Mouse (Mus musculus): ENCODE data around the gene Ptgis. TPM values are rescaled to one million over a fixed set of nuclear protein-coding genes. Genes with fewer than 3 reads are reported as not detected.

Gene Ptgis
- polyA plus RNA-seq, 1 experiment from 2014 or later = 4.2 TPM

DNA sequence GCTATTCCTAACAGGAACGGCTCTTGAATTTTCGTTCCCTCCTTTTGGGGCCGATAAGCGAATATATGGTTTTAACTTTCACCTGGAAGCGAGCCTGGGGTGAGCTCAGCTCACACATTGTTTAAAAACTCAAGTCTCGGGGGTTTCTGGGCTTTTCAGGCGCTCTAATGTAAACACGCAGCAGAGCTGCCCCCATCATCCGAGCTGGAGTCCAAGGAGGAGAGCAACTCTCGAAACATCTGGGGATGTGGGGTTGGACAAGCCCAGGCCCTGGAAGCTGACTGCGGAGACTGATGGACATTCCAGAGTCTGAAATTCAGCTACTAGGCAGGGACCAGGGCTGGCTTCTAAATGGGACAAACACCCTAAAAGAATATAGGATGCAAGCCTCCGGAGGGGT, 1.1 kb downstream of the Ptgis start:
- no peak overlapping the region for H3K4me3 ChIP-seq (ENCODE audit: low read length)
- H3K4me2 ChIP-seq (ENCODE audit: low read length) = no peak overlapping the region
- 38% methylated on average over 12 of the region's 12 CpGs for WGBS
- no peaks in the 10 kb centered on the region for H3K9me3 ChIP-seq (ENCODE audit: control insufficient read depth, low read length)
- H3K36me3 ChIP-seq (ENCODE audit: control insufficient read depth, insufficient read depth, low read length) = no peaks in the 10 kb centered on the region
- ATAC-seq = no peak
- H3K9ac ChIP-seq (ENCODE audit: low read depth, low read length) = no peak overlapping the region
- H3K27ac ChIP-seq (ENCODE audit: low read depth, low read length) = no peak overlapping the region
- H3K27me3 ChIP-seq (replicated peaks; ENCODE audit: control insufficient read depth, insufficient read depth, low read length) = peaks cover 9% of the 10 kb centered on the region
- peaks cover 7% of the 10 kb centered on the region for H3K4me1 ChIP-seq (ENCODE audit: control insufficient read depth, insufficient read depth, low read depth, low read length)

- no peak overlapping the region for H3K4me2 ChIP-seq (ENCODE audit: low read length)
- H3K9me3 ChIP-seq (ENCODE audit: control insufficient read depth, low read length) = no peaks in the 10 kb centered on the region
- H3K9ac ChIP-seq (ENCODE audit: low read depth, low read length) = no peak overlapping the region
- H3K4me3 ChIP-seq (ENCODE audit: low read length) = no peak overlapping the region
- peaks cover 7% of the 10 kb centered on the region for H3K4me1 ChIP-seq (ENCODE audit: control insufficient read depth, insufficient read depth, low read depth, low read length)
- peaks cover 9% of the 10 kb centered on the region for H3K27me3 ChIP-seq (replicated peaks; ENCODE audit: control insufficient read depth, insufficient read depth, low read length)
- H3K27ac ChIP-seq (ENCODE audit: low read depth, low read length) = no peak overlapping the region
- no peaks in the 10 kb centered on the region for H3K36me3 ChIP-seq (ENCODE audit: control insufficient read depth, insufficient read depth, low read length)
- 82% methylated on average over 9 of the region's 9 CpGs for WGBS
- ATAC-seq = no peak
Observed at GRCm38 (mm10) chr2:167237224-167237623, 3.2 kb downstream of the Ptgis start.

DNA sequence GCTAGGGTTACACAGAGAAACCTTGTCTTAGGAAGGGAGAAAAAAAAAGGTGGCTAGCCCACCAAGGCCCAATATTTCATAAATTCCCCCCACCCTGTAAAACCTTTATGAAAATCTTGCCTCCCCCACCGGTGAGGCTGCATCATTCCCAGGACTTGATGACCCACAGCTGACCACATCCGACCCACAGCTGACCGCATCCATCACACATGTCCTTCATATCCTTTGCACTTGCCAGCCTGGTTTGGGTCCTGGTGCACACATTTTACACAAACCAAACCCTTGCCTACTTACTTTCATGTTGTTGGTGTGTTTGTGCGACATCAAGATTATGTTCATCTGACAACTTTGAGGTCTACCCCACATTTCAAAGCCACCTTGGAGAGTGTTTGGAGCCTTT, 4.2 kb downstream of the Ptgis start:
- Histone ChIP-seq H3K4me1 (ENCODE audit: control insufficient read depth, insufficient read depth, low read depth, low read length) (peaks cover 7% of the 10 kb centered on the region), H3K4me3 (ENCODE audit: low read length) (no peak overlapping the region), H3K27me3 (replicated peaks; ENCODE audit: control insufficient read depth, insufficient read depth, low read length) (peaks cover 9% of the 10 kb centered on the region), H3K9me3 (ENCODE audit: control insufficient read depth, low read length) (no peaks in the 10 kb centered on the region), H3K36me3 (ENCODE audit: control insufficient read depth, insufficient read depth, low read length) (no peaks in the 10 kb centered on the region), H3K9ac (ENCODE audit: low read depth, low read length) (no peak overlapping the region), H3K27ac (ENCODE audit: low read depth, low read length) (no peak overlapping the region), H3K4me2 (ENCODE audit: low read length) (no peak overlapping the region)
- 96% methylated on average over 4 of the region's 4 CpGs for WGBS
- ATAC-seq = no peak

- H3K9ac ChIP-seq (ENCODE audit: low read depth, low read length) = no peak overlapping the region
- H3K9me3 ChIP-seq (ENCODE audit: control insufficient read depth, low read length) = no peaks in the 10 kb centered on the region
- no peak overlapping the region for H3K4me3 ChIP-seq (ENCODE audit: low read length)
- 78% methylated on average over 17 of the region's 17 CpGs for WGBS
- peaks cover 7% of the 10 kb centered on the region for H3K27me3 ChIP-seq (replicated peaks; ENCODE audit: control insufficient read depth, insufficient read depth, low read length)
- H3K4me2 ChIP-seq (ENCODE audit: low read length) = no peak overlapping the region
- H3K4me1 ChIP-seq (ENCODE audit: control insufficient read depth, insufficient read depth, low read depth, low read length) = peaks cover 7% of the 10 kb centered on the region
- no peak overlapping the region for H3K27ac ChIP-seq (ENCODE audit: low read depth, low read length)
- H3K36me3 ChIP-seq (ENCODE audit: control insufficient read depth, insufficient read depth, low read length) = no peaks in the 10 kb centered on the region
- ATAC-seq = no peak
Observed at GRCm38 (mm10) chr2:167235338-167236018, 4.9 kb downstream of the Ptgis start.

- no peak overlapping the region for H3K4me2 ChIP-seq (ENCODE audit: low read length)
- H3K4me1 ChIP-seq (ENCODE audit: control insufficient read depth, insufficient read depth, low read depth, low read length) = no peaks in the 10 kb centered on the region
- H3K4me3 ChIP-seq (ENCODE audit: low read length) = no peak overlapping the region
- ATAC-seq = no peak
- H3K9me3 ChIP-seq (ENCODE audit: control insufficient read depth, low read length) = no peaks in the 10 kb centered on the region
- H3K36me3 ChIP-seq (ENCODE audit: control insufficient read depth, insufficient read depth, low read length) = no peaks in the 10 kb centered on the region
- H3K27ac ChIP-seq (ENCODE audit: low read depth, low read length) = no peak overlapping the region
- 68% methylated on average over 14 of the region's 14 CpGs for WGBS
- no peak overlapping the region for H3K9ac ChIP-seq (ENCODE audit: low read depth, low read length)
- peaks cover 3% of the 10 kb centered on the region; the same call in 1 of the 2 replicates for H3K27me3 ChIP-seq (replicated peaks; ENCODE audit: control insufficient read depth, insufficient read depth, low read length)
Observed at GRCm38 (mm10) chr2:167233771-167234170, 6.6 kb downstream of the Ptgis start.

DNA sequence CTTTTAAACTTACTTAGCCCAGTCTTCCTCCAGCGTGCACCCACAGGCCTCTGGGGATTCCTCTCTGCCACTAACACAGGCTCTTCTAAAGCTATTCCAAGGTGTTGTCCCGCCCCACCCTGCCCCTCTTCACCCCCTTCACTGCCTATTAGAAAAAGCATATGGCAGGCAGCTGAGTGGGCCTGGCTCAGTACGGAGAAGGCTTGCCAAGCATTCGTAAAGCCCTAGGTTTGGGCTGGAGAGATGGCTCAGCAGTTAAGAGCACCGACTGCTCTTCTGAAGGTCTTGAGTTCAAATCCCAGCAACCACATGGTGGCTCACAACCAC, 7.4 kb downstream of the Ptgis start:
- Histone ChIP-seq H3K9ac (ENCODE audit: low read depth, low read length) (no peak overlapping the region), H3K4me1 (ENCODE audit: control insufficient read depth, insufficient read depth, low read depth, low read length) (no peaks in the 10 kb centered on the region), H3K36me3 (ENCODE audit: control insufficient read depth, insufficient read depth, low read length) (no peaks in the 10 kb centered on the region), H3K27ac (ENCODE audit: low read depth, low read length) (no peak overlapping the region), H3K27me3 (replicated peaks; ENCODE audit: control insufficient read depth, insufficient read depth, low read length) (no peaks in the 10 kb centered on the region), H3K4me2 (ENCODE audit: low read length) (no peak overlapping the region), H3K9me3 (ENCODE audit: control insufficient read depth, low read length) (no peaks in the 10 kb centered on the region), H3K4me3 (ENCODE audit: low read length) (no peak overlapping the region)
- no peak for ATAC-seq
- whole genome bisulfite sequencing = 80% methylated on average over 5 of the region's 5 CpGs

DNA sequence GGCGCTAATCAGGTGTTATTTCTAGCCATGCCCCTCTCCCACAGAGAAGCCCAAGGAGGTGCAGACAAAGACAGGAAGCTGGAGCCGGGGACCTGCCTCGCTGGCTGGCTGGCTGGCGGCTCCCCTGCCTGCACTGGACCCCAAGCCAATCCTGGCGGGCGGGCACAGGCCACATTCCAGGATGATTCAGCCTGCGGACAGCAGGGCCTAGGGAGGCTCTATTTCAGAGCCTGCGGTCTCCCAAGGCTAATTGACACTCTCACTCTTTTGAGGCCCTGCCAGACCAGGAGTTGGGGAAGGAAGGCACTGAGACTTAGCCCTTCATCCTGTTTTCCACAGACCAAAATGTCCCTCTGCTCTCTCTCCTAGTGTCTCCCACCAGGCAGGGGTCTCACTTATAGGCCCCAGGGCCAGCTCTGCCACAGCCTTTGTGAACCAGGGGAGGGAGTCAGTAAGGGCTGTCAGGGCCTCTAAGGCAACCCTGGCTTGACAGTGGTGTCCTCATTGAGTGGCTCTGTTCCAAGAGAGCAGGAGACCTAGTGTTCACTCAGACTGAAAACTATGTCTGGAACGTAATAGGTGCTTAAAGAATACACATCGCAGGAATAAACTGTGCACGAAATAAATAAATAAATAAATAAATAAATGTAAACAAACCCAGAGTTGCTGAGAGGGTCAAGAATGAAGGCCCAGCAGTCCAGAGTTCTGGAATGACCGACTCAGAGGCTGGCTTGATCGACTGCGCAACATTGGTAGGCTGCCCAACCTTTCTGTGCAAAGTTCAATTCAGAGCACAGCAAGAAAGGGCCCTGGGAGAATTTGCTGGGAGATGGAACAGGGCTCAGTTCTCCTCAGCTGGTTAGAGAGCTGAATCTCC, 8.0 kb downstream of the Ptgis start:
- H3K27me3 ChIP-seq (replicated peaks; ENCODE audit: control insufficient read depth, insufficient read depth, low read length) = no peaks in the 10 kb centered on the region
- ATAC-seq = no peak
- no peak overlapping the region for H3K4me3 ChIP-seq (ENCODE audit: low read length)
- no peak overlapping the region for H3K9ac ChIP-seq (ENCODE audit: low read depth, low read length)
- no peaks in the 10 kb centered on the region for H3K9me3 ChIP-seq (ENCODE audit: control insufficient read depth, low read length)
- no peaks in the 10 kb centered on the region for H3K4me1 ChIP-seq (ENCODE audit: control insufficient read depth, insufficient read depth, low read depth, low read length)
- H3K36me3 ChIP-seq (ENCODE audit: control insufficient read depth, insufficient read depth, low read length) = no peaks in the 10 kb centered on the region
- no peak overlapping the region for H3K27ac ChIP-seq (ENCODE audit: low read depth, low read length)
- WGBS = 48% methylated on average over 14 of the region's 14 CpGs
- H3K4me2 ChIP-seq (ENCODE audit: low read length) = no peak overlapping the region

DNA sequence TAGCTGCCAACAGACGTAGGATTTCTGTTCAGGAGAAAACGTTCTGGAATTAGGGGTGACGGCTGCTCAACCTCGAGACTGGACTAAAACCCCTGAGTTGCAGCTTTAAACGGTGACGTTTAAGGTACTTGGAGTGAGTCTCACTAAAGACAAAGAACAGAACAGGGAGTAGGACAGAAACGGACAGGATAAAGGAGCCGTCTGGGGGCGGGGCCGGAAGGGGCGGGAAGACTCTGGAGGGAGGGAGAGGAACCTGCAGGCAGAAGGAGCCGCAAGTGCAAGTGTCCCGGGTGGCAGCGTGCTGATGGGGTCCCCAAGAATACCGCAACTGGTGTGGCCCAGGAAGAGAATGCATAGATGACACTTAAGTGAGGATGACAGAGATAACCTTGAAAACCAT, 9.8 kb downstream of the Ptgis start:
- H3K27me3 ChIP-seq (replicated peaks; ENCODE audit: control insufficient read depth, insufficient read depth, low read length) = no peaks in the 10 kb centered on the region
- no peak overlapping the region for H3K4me2 ChIP-seq (ENCODE audit: low read length)
- ATAC-seq = no peak
- no peaks in the 10 kb centered on the region for H3K36me3 ChIP-seq (ENCODE audit: control insufficient read depth, insufficient read depth, low read length)
- 8% methylated on average over 15 of the region's 15 CpGs for WGBS
- no peak overlapping the region for H3K4me3 ChIP-seq (ENCODE audit: low read length)
- no peak overlapping the region for H3K9ac ChIP-seq (ENCODE audit: low read depth, low read length)
- H3K4me1 ChIP-seq (ENCODE audit: control insufficient read depth, insufficient read depth, low read depth, low read length) = no peaks in the 10 kb centered on the region
- H3K27ac ChIP-seq (ENCODE audit: low read depth, low read length) = no peak overlapping the region
- H3K9me3 ChIP-seq (ENCODE audit: control insufficient read depth, low read length) = no peaks in the 10 kb centered on the region

GRCm38 (mm10) chr2:167224937-167225336, 15.5 kb downstream of the Ptgis start:
- Histone ChIP-seq H3K4me2 (ENCODE audit: low read length) (no peak overlapping the region), H3K27me3 (replicated peaks; ENCODE audit: control insufficient read depth, insufficient read depth, low read length) (no peaks in the 10 kb centered on the region), H3K9ac (ENCODE audit: low read depth, low read length) (no peak overlapping the region), H3K4me1 (ENCODE audit: control insufficient read depth, insufficient read depth, low read depth, low read length) (no peaks in the 10 kb centered on the region), H3K4me3 (ENCODE audit: low read length) (no peak overlapping the region), H3K27ac (ENCODE audit: low read depth, low read length) (no peak overlapping the region), H3K36me3 (ENCODE audit: control insufficient read depth, insufficient read depth, low read length) (no peaks in the 10 kb centered on the region), H3K9me3 (ENCODE audit: control insufficient read depth, low read length) (no peaks in the 10 kb centered on the region)
- no peak for ATAC-seq
- 83% methylated on average over 7 of the region's 7 CpGs for WGBS

Measured in hindbrain, embryonic 16.5 days (tissue).